Mouse (Mus musculus) layer of hippocampus, postnatal 10 days (tissue): ENCODE measurements at regions not wholly inside any gene's neighbourhood (a gene's known extent, or its start where the extent isn't known, plus 50 kb on each side); places are given as distances from the start of the nearest gene placed in this dataset.
"Not testable (repeated sequence)": the region's sequence is repeated elsewhere in the genome, so short reads cannot be mapped to it uniquely, and the experiment has no call there.

Experiments
- DNase-seq, 2 experiments: peaks; one replicate each; pipeline ENCODE4 v3.0.0; 2021; ENCODE audit warnings: low spot score in 2 of 2

DNA sequence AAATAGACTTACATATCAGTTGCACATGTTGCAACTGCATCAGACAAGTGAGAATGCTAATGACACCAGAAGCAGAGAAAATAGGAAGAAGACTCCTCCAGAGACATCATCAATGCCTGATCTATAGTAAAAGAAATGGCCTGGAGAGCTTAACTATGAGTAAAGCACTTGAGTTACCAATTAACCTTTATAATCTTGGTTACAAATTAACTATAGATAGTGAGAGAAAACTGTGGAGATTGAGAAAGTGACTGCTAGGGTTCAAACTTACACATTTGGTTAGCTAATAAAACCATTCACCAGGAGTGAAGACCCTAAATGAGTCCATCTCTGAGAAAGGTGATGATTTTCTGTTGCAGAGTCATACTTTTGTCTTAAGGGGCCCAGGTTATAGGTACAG is 307.4 kb downstream of the Phex start:
- no peak for DNase-seq

DNA sequence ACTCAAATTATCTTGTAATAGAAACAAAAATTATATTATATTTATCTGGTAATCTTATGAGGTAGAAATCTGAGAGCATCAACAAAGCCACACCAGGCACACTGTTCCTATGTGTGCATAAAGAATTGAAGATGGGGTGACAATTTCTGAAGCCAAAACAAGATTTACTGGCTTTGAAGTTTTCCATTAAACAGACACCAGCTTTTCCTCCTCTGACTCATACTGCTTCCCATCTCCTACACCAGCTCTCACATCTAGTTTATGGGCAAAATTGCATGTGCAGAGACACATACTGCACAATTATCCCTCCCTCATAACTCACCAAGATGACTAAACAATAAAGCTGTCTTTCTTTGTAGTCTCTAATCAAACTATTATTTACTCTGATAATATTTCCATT is 335.1 kb downstream of the Phex start:
- no peak for DNase-seq

DNA sequence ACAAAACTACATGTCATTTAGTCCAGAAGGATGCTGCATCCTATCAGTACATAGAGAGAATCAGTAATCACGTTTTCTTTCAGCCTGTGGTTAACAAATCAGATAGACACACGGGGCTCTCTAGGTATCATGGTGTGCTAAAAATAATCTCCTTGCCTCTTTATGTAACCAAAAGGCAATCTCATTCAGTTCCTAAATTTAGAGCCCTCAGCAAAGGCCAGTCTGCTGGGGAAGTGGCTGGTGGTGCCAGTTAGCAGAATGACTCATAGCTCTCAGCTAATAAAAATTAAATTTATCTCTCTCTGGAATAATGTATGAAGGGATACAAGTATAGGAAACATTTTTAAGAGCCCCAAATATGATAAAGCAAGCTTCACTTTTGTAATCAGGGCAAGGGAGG is 335.5 kb downstream of the Phex start:
- DNase-seq = no peak

DNA sequence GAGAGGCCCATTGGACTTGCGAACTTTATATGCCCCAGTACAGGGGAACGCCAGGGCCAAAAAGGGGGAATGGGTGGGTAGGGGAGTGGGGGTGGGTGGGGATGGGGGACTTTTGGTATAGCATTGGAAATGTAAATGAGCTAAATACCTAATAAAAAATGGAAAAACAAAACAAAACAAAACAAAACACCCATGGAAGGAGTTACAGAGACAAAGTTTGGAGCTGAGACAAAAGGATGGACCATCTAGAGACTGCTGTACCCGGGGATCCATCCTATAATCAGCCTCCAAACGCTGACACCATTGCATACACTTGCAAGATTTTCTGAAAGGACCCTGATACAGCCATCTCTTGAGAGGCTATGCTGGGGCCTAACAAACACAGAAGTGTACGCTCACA is 337.1 kb downstream of the Phex start:
- not testable (repeated sequence) for DNase-seq

DNA sequence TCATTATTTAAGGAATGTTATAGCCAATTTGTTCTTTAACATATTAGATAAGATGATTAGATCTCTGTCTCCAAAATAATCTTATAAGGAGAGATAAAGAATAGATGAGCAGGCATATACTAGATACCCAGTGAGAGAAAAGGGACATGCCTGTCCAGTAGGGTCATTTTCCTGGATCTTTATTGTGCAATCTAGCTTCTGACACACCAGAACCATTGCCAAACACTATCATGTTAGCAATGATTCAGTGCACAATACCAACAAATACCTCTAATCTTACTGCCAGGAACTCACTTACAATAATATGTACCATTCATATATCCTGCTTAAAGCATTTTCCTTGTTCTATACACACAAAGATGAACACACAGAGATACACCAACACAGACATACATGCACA is 338.9 kb downstream of the Phex start:
- no peak for DNase-seq

DNA sequence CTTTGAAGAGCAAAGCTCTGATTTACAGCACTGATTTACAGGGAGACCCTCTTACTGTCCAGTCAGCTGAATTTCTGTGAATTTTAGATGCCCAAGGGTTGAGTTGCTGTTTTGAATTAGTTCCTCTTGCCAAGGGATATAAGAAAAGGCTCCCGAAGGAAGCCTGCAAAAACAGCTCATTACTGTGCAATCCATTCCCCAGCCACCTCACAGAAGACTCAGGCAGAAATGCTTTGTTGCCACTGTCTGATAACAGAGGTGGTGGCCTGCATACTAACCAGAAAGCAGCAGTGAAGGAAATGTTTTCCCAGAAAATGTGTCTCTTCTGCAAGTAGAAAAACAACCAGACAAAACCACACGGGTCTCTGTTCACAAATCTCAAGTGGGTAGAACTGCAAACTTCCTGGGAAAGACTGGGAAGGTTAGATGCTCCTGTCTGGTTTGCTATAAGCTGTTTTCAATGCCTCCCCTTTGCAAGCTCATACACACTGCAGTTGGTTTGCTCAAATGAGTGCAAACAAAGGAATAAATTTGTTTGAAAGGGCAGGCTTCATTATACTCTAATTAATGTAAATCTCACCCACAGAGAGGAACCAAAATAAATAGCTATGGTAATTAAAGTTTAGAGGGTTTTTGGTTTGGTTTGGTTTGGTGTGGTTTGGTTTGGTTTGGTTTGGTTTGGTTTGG is 363.3 kb downstream of the Phex start:
- DNase-seq = no peak

DNA sequence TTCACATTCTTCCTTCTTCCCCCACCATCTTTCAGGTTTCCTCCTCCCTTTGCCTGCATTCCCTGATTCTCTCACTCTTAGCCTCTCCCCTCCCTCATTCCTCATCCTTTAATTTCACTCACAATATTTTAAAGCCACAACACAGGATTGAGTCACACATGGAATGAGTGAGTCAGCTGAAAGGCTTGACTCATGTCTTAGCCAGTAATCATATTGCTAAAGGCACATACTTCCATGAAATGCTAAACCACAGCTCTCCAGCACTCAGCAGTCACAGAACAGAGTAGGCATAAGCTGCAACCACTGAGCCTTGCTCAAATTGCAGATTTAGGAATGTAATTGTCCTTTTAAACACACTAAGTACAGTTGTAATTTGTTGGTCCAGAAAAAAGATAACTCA is 386.2 kb downstream of the Phex start:
- no peak for DNase-seq

DNA sequence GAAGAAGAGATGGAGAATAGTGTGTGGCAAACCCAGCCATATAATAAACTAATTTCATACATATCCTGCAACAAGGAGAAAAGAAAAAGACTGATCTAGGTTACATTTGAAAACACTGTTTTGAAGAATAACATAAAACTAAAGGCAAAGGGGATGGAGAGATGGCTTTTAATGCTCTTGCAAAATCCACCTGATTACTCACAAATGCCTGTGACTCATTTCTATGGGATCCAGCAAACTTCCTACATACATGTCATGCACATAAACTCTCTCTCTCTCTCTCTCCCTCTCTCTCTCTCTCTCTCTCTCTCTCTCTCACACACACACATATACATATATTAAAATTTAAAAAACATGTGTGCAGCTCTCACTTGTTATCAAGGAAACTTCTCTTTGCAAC is 390.8 kb downstream of the Phex start:
- DNase-seq = no peak

DNA sequence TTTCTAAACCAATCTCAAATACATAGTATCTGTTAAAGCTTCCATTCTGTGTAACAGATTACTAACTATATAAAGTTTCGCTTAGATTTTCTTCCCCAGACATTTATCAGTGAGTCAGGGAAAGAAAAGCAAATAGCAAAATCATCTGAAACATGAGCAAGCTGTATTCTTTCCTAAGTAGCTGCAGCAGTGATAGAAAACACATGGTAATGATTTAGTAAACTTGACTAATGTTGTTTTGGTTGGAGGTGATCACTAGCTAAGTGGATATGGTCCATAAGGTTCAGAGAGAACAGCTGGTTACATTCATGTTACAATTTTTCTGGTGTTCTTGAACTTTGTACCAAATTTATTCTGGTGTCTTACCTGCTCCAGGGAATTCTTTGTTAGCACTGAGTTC is 393.3 kb downstream of the Phex start:
- no peak for DNase-seq

DNA sequence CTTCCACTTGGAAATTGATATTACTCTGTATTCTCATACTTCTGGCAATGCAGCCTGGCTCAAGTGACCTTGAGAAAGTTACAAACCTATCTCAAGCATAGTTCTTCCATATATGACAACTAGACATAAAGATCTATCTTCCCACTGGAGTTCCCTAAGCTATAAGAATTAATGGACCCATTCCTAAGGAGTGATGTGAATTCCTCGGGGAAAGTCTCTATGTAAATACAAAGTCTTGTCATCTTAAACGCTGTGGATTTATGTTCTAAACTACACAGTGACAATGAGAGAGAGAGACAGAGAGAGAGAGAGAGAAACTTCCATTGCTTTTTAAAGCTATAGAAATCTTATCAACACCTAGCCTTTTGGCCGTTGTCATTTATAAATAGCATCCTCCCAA is 394.8 kb downstream of the Phex start:
- no peak for DNase-seq

DNA sequence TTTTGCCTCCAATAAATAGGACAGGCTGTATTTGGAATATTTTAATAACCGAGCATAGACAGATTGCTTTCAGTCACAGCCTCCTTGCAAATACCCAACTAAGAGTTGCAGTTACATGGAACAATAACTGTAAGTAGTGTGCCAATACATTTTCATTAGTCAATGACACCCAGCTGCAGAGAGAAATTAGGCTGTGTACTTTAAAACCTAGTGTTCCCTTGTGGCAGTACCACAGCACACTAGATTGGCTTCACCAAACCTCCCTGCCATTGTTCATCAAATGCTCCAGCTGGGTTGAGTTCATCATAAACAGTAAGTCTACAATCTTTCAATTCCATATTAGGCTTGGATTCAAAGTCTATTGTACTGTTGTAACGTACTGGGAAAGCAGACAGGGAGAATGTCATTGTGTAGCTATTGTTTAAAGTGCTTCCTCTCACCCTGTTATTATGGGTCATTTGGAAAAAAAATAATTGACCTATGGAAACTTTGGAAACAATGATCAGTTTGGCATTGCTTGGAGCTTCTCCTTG is 425.1 kb downstream of the Phex start:
- no peak for DNase-seq

DNA sequence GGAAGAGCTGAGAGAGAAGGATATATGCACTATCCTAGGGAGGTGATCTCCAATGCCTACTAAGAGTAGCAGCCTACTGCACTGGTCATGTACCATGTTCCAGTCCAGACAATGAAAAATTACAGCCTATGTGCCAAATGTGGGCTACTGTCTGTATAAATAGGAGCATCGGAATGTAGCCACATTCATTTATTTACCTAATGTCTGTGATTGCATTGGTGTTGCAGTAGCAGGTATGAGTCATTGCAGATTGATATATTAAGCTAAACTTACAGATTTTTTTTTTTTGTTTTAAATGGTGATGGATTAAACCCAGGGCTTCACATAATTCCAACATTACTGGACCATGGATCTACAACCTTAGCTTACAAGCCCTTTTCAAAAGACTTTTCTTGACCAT is 468.0 kb downstream of the Phex start:
- no peak for DNase-seq

DNA sequence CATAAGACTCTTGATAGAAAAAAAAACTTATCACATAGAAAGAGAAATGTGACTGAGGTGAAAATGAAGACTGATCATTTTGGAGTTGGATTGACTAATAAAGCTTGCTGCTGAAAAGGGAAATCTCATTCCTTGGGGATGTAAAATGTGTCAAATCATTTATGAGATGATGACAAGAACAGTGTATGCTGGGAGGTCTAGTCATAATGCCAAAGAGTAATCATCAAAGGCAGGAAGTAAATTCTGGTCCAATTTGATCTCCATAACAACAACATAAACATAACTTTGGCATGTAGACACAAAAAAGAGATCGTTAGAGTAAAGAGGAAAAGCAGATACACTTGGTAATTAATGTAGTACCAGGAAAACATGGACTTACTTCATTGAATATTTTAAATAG is 470.9 kb downstream of the Phex start:
- no peak for DNase-seq

DNA sequence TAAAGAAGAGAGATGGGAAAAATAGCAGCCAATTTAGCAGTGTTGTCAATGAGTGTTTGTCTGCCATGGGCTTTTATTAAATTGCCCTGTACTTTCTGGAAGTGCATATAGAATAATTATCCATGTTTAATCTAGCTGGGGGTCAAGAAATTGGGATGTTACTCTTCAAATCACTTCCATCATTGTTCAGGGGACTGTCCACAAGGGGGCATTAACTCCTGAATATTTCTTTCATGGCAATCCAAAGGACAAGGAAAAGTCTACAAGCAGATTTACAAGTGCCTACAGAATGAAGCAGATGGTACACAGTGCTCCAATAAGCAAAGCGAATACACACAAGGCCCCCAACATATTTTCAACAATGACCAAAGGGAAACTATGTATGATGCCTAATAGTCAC is 501.7 kb downstream of the Phex start:
- DNase-seq = peak in 1 of 2 experiments; percentile 3
